Mouse (Mus musculus) MEL (cell line): Measurements from ENCODE around the gene Ppp1cc.

Experiments used
- MAZ ChIP-seq: IDR thresholded peaks from 2 replicates; pipeline ENCODE4 v1.6.1; 2012; ENCODE audit warnings: low read depth, mild to moderate bottlenecking, inconsistent platforms, low read length, improper control_type of control experiment
- SMC3 ChIP-seq: IDR thresholded peaks from 2 replicates; pipeline ENCODE4 v1.6.1; 2011; ENCODE audit warnings: low read depth, low read length, improper control_type of control experiment
- USF2 ChIP-seq, 2 experiments: IDR thresholded peaks; 2 replicates each; pipeline ENCODE4 v1.6.1; 2011 to 2012; ENCODE audit warnings: improper control_type of control experiment in 2 of 2, low read length in 2 of 2, borderline replicate concordance in 1 of 2, inconsistent platforms in 1 of 2, low read depth in 1 of 2, mild to moderate bottlenecking in 1 of 2; ENCODE audit not compliant: insufficient read depth in 1 of 2

DNA sequence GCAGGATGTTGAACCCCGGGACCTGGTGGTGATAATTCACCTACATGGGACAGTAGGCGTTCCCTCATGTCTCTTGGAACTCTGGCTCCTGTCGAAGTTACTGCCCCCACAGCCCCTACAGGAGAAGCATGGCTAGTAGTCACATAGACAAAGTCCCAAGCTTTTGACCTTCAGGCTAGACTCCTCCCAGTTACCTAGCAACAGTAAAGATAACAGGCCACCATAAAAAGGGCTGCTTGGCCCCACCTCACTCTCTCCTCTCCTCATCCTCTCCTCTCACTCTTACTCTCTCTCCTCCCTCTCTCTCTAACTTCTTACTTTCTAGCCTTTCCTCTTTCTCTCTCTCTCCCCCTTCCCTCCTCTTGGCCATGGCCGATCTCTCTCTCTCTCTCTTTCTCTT, 42.8 kb downstream of the Ppp1cc start:
- TF ChIP-seq SMC3 (no peak), MAZ (no peak), USF2 (IDR thresholded peaks at IDR 0.05; ENCODE audit: borderline replicate concordance in 1 of 2, insufficient read depth in 1 of 2, low read depth in 1 of 2, low read length in 2 of 2) (no peak)
